Mouse (Mus musculus) midbrain, embryonic 15.5 days (tissue): ENCODE measurements around the gene Hspb1. TPM values are rescaled to one million over a fixed set of nuclear protein-coding genes. Genes with fewer than 3 reads are reported as not detected.

Source experiments
- ATAC-seq: fragments of 200-750 bp; cut with Nextera tagmentation; replicated peaks from 2 replicates; pipeline ENCODE4 v1.8.0; 2017; ENCODE audit warnings: moderate TSS enrichment
- H3K27ac ChIP-seq: fragments of 300-500 bp; sonication (generic); 2 replicates; pipeline ENCODE4 v1.5.1; 2015; ENCODE audit warnings: mild to moderate bottlenecking, inconsistent platforms
- H3K27me3 ChIP-seq: fragments of 300-500 bp; sonication (generic); replicated peaks from 2 replicates; pipeline ENCODE4 v1.6.1; 2015; ENCODE audit warnings: inconsistent platforms
- H3K36me3 ChIP-seq: fragments of 300-500 bp; sonication (generic); replicated peaks from 2 replicates; pipeline ENCODE4 v1.6.1; 2015; ENCODE audit warnings: inconsistent platforms
- H3K4me1 ChIP-seq: fragments of 300-500 bp; sonication (generic); 2 replicates; pipeline ENCODE4 v1.6.1; 2015; ENCODE audit warnings: inconsistent platforms
- H3K4me2 ChIP-seq: fragments of 300-500 bp; sonication (generic); 2 replicates; pipeline ENCODE4 v1.6.1; 2015; ENCODE audit warnings: inconsistent platforms, mild to moderate bottlenecking, moderate library complexity
- H3K4me3 ChIP-seq: fragments of 300-500 bp; sonication (generic); 2 replicates; pipeline ENCODE4 v1.5.1; 2015; ENCODE audit warnings: mild to moderate bottlenecking, inconsistent platforms
- H3K9ac ChIP-seq: fragments of 300-500 bp; sonication (generic); 2 replicates; pipeline ENCODE4 v1.6.1; 2015; ENCODE audit warnings: mild to moderate bottlenecking, inconsistent platforms
- H3K9me3 ChIP-seq: fragments of 300-500 bp; sonication (generic); 2 replicates; pipeline ENCODE4 v1.6.1; 2016; ENCODE audit warnings: inconsistent platforms
- WGBS: fragments of 180-500 bp; shearing (Covaris S2); methylation state at CpG from one replicate; pipeline ENCODE4 v1.1.7; 2015; ENCODE audit warnings: mixed read lengths; 5-methylcytosine and 5-hydroxymethylcytosine counted together
- polyA plus RNA-seq: library from polyadenylated mRNA; unstranded; fragments of >200 nt; fragmentation: Nextera tagmentation; extraction: Ambion mirVana; gene quantifications from 2 replicates; pipeline ENCODE4 v1.2.1, GENCODE M21; 2015

Gene Hspb1
- polyA plus RNA-seq, 1 experiment from 2014 or later: 13.4 TPM

- no peak overlapping the region for H3K4me3 ChIP-seq
- no peaks in the 10 kb centered on the region for H3K27me3 ChIP-seq
- H3K9me3 ChIP-seq: no peaks in the 10 kb centered on the region
- H3K4me2 ChIP-seq: no peak overlapping the region
- WGBS: 69% methylated on average over 8 of the region's 8 CpGs
- no peak overlapping the region for H3K9ac ChIP-seq
- ATAC-seq: no peak
- no peak overlapping the region for H3K27ac ChIP-seq
- peaks cover 21% of the 10 kb centered on the region for H3K4me1 ChIP-seq
- peaks cover 23% of the 10 kb centered on the region for H3K36me3 ChIP-seq
Measured at GRCm38 (mm10) chr5:135905320-135906225, 17.9 kb downstream of the Hspb1 start.

- Histone ChIP-seq H3K36me3 (peaks cover 36% of the 10 kb centered on the region), H3K27me3 (no peaks in the 10 kb centered on the region), H3K9ac (no peak overlapping the region), H3K4me3 (no peak overlapping the region), H3K4me1 (peaks cover 22% of the 10 kb centered on the region), H3K4me2 (no peak overlapping the region), H3K9me3 (no peaks in the 10 kb centered on the region), H3K27ac (no peak overlapping the region)
- no peak for ATAC-seq
- WGBS: 82% methylated on average over 4 of the region's 4 CpGs
Measured at GRCm38 (mm10) chr5:135906846-135907245, 19.1 kb downstream of the Hspb1 start.

GRCm38 (mm10) chr5:135907256-135907655 is 19.5 kb downstream of the Hspb1 start:
- H3K27me3 ChIP-seq: no peaks in the 10 kb centered on the region
- H3K4me2 ChIP-seq: no peak overlapping the region
- no peak overlapping the region for H3K4me3 ChIP-seq
- WGBS: 82% methylated on average over 13 of the region's 13 CpGs
- H3K4me1 ChIP-seq: peaks cover 23% of the 10 kb centered on the region
- H3K36me3 ChIP-seq: peaks cover 37% of the 10 kb centered on the region
- H3K27ac ChIP-seq: no peak overlapping the region
- H3K9ac ChIP-seq: no peak overlapping the region
- ATAC-seq: no peak
- H3K9me3 ChIP-seq: no peaks in the 10 kb centered on the region

GRCm38 (mm10) chr5:135908185-135908584 is 20.5 kb downstream of the Hspb1 start:
- Histone ChIP-seq H3K36me3 (peaks cover 37% of the 10 kb centered on the region), H3K4me3 (no peak overlapping the region), H3K4me2 (no peak overlapping the region), H3K9ac (no peak overlapping the region), H3K27ac (no peak overlapping the region), H3K9me3 (no peaks in the 10 kb centered on the region), H3K4me1 (peaks cover 17% of the 10 kb centered on the region), H3K27me3 (no peaks in the 10 kb centered on the region)
- ATAC-seq: no peak
- 57% methylated on average over 12 of the region's 12 CpGs for WGBS

- no peak for ATAC-seq
- H3K27ac ChIP-seq: no peak overlapping the region
- WGBS: 92% methylated on average over 16 of the region's 16 CpGs
Measured at GRCm38 (mm10) chr5:135908989-135909388, 21.3 kb downstream of the Hspb1 start.

GRCm38 (mm10) chr5:135909646-135910045 is 21.9 kb downstream of the Hspb1 start:
- no peak overlapping the region for H3K4me2 ChIP-seq
- H3K27ac ChIP-seq: no peak overlapping the region
- WGBS: 88% methylated on average over 10 of the region's 10 CpGs
- no peaks in the 10 kb centered on the region for H3K27me3 ChIP-seq
- ATAC-seq: no peak
- H3K4me3 ChIP-seq: no peak overlapping the region
- no peak overlapping the region for H3K9ac ChIP-seq
- peaks cover 37% of the 10 kb centered on the region for H3K36me3 ChIP-seq
- no peaks in the 10 kb centered on the region for H3K9me3 ChIP-seq
- H3K4me1 ChIP-seq: 0 out of 2 replicates have a peak, but pooled peaks cover 9% of the 10 kb centered on the region

More at GRCm38 (mm10) chr5:135908989-135909388, 21.3 kb downstream of the Hspb1 start:
- Histone ChIP-seq H3K36me3 (peaks cover 37% of the 10 kb centered on the region), H3K4me2 (no peak overlapping the region), H3K4me1 (peaks cover 9% of the 10 kb centered on the region; the same call in 1 of the 2 replicates), H3K9ac (no peak overlapping the region), H3K4me3 (no peak overlapping the region), H3K27me3 (no peaks in the 10 kb centered on the region), H3K9me3 (no peaks in the 10 kb centered on the region)

GRCm38 (mm10) chr5:135910813-135911212 is 23.1 kb downstream of the Hspb1 start:
- 0 out of 2 replicates have a peak, but pooled peaks cover 9% of the 10 kb centered on the region for H3K4me1 ChIP-seq
- H3K4me2 ChIP-seq: no peak overlapping the region
- 92% methylated on average over 25 of the region's 25 CpGs for WGBS
- H3K9me3 ChIP-seq: no peaks in the 10 kb centered on the region
- no peak overlapping the region for H3K4me3 ChIP-seq
- H3K36me3 ChIP-seq: peaks cover 37% of the 10 kb centered on the region
- H3K9ac ChIP-seq: no peak overlapping the region
- H3K27ac ChIP-seq: no peak overlapping the region
- no peaks in the 10 kb centered on the region for H3K27me3 ChIP-seq
- ATAC-seq: no peak

GRCm38 (mm10) chr5:135911633-135912220 is 24.0 kb downstream of the Hspb1 start:
- 89% methylated on average over 11 of the region's 11 CpGs for WGBS
- Histone ChIP-seq H3K9me3 (no peaks in the 10 kb centered on the region), H3K4me1 (0 out of 2 replicates have a peak, but pooled peaks cover 9% of the 10 kb centered on the region), H3K9ac (no peak overlapping the region), H3K36me3 (peaks cover 36% of the 10 kb centered on the region), H3K27me3 (no peaks in the 10 kb centered on the region), H3K27ac (no peak overlapping the region), H3K4me2 (no peak overlapping the region), H3K4me3 (no peak overlapping the region)
- no peak for ATAC-seq

- H3K4me1 ChIP-seq: 0 out of 2 replicates have a peak, but pooled peaks cover 9% of the 10 kb centered on the region
- H3K9me3 ChIP-seq: no peaks in the 10 kb centered on the region
- H3K4me2 ChIP-seq: no peak overlapping the region
- peaks cover 29% of the 10 kb centered on the region for H3K36me3 ChIP-seq
- H3K27ac ChIP-seq: no peak overlapping the region
- ATAC-seq: no peak
- H3K4me3 ChIP-seq: no peak overlapping the region
- no peaks in the 10 kb centered on the region for H3K27me3 ChIP-seq
- H3K9ac ChIP-seq: no peak overlapping the region
- 87% methylated on average over 5 of the region's 5 CpGs for WGBS
Measured at GRCm38 (mm10) chr5:135913201-135913600, 25.5 kb downstream of the Hspb1 start.

GRCm38 (mm10) chr5:135914156-135914555 is 26.4 kb downstream of the Hspb1 start:
- WGBS: 89% methylated on average over 6 of the region's 6 CpGs
- Histone ChIP-seq H3K36me3 (peaks cover 32% of the 10 kb centered on the region), H3K4me1 (0 out of 2 replicates have a peak, but pooled peaks cover 7% of the 10 kb centered on the region), H3K9me3 (no peaks in the 10 kb centered on the region), H3K9ac (no peak overlapping the region), H3K4me2 (no peak overlapping the region), H3K27ac (no peak overlapping the region), H3K4me3 (no peak overlapping the region), H3K27me3 (no peaks in the 10 kb centered on the region)
- no peak for ATAC-seq

- no peak overlapping the region for H3K4me2 ChIP-seq
- 95% methylated on average over 6 of the region's 6 CpGs for WGBS
- 0 out of 2 replicates have a peak, but pooled peaks cover 7% of the 10 kb centered on the region for H3K4me1 ChIP-seq
- no peak overlapping the region for H3K27ac ChIP-seq
- no peak for ATAC-seq
- H3K9me3 ChIP-seq: no peaks in the 10 kb centered on the region
- no peak overlapping the region for H3K9ac ChIP-seq
- no peaks in the 10 kb centered on the region for H3K27me3 ChIP-seq
- H3K36me3 ChIP-seq: peaks cover 14% of the 10 kb centered on the region
- no peak overlapping the region for H3K4me3 ChIP-seq
Measured at GRCm38 (mm10) chr5:135916051-135916565, 28.4 kb downstream of the Hspb1 start.

GRCm38 (mm10) chr5:135916601-135917000 is 28.9 kb downstream of the Hspb1 start:
- ATAC-seq: no peak
- Histone ChIP-seq H3K36me3 (peaks cover 14% of the 10 kb centered on the region), H3K4me2 (no peak overlapping the region), H3K9me3 (no peaks in the 10 kb centered on the region), H3K27me3 (no peaks in the 10 kb centered on the region), H3K9ac (no peak overlapping the region), H3K4me1 (0 out of 2 replicates have a peak, but pooled peaks cover 7% of the 10 kb centered on the region), H3K4me3 (no peak overlapping the region), H3K27ac (no peak overlapping the region)
- WGBS: 97% methylated on average over 3 of the region's 3 CpGs
